Comparison of ENCODE assay signal across 26 mouse cellular contexts in genomic region chr1:119501881-119502280, GRCm38 (mm10). TPM values are rescaled to one million over a fixed set of nuclear protein-coding genes. Genes with fewer than 3 reads are reported as not detected.
DNase-seq lines count a peak whose midpoint lies in the region; ATAC-seq and TF ChIP-seq lines count a peak whose summit lies in the region.
"Had no signal": no experiment of that assay in that cellular context is flagged by ENCODE, and none has a peak within 500 bp of the region (broad histone marks: within the 10 kb centered on the region; RNA-seq: fewer than 3 reads in every experiment).

No protein-coding gene starts in this region.

- H3K4me3 ChIP-seq in heart, adult 2 months, result no peak overlapping the region
- H3K4me3 ChIP-seq in intestine, postnatal 0 days (ENCODE audit: low read depth, low read length), result no peak overlapping the region
- no peak overlapping the region for H3K4me3 ChIP-seq in intestine, embryonic 16.5 days (ENCODE audit: low read length)
- H3K4me3 ChIP-seq in G1E (ENCODE audit: low read depth, low read length), result peak overlapping the region; percentile 36; the same call in 1 of the 2 replicates
- no peak overlapping the region for H3K4me3 ChIP-seq in heart, embryonic 16.5 days (ENCODE audit: low read length)
- H3K4me3 ChIP-seq: forebrain, embryonic 10.5 days; hindbrain, embryonic 10.5 days; limb, embryonic 13.5 days; stomach, embryonic 15.5 days had no signal

- 24% methylated on average over 8 of the region's 8 CpGs for WGBS in heart, adult 2 months
- WGBS in intestine, postnatal 0 days, result 63% methylated on average over 8 of the region's 8 CpGs
- 70% methylated on average over 8 of the region's 8 CpGs for WGBS in intestine, embryonic 16.5 days
- WGBS in heart, embryonic 16.5 days, result 38% methylated on average over 8 of the region's 8 CpGs

- H3K9me3 ChIP-seq in intestine, postnatal 0 days (ENCODE audit: control insufficient read depth), result no peaks in the 10 kb centered on the region
- no peaks in the 10 kb centered on the region for H3K9me3 ChIP-seq in intestine, embryonic 16.5 days (ENCODE audit: control insufficient read depth, low read length)
- no peaks in the 10 kb centered on the region for H3K9me3 ChIP-seq in G1E (replicated peaks)
- H3K9me3 ChIP-seq in heart, embryonic 16.5 days (replicated peaks; ENCODE audit: control insufficient read depth, low read length), result 0 out of 2 replicates have a peak, but pooled peaks cover 3% of the 10 kb centered on the region
- H3K9me3 ChIP-seq: forebrain, embryonic 10.5 days; hindbrain, embryonic 10.5 days; stomach, embryonic 15.5 days had no signal

- no peak for TF ChIP-seq POLR2A in heart, adult 2 months (IDR thresholded peaks at IDR 0.05; ENCODE audit: insufficient read depth, low read depth, low read length)

- H3K27me3 ChIP-seq in heart, adult 2 months (ENCODE audit: control insufficient read depth, insufficient read depth, low read length), result no peaks in the 10 kb centered on the region
- no peaks in the 10 kb centered on the region for H3K27me3 ChIP-seq in intestine, postnatal 0 days (replicated peaks; ENCODE audit: control insufficient read depth, insufficient read depth, low read length)
- no peaks in the 10 kb centered on the region for H3K27me3 ChIP-seq in intestine, embryonic 16.5 days (replicated peaks; ENCODE audit: control insufficient read depth, insufficient read depth, low read length)
- peaks cover 11% of the 10 kb centered on the region; the same call in 1 of the 2 replicates for H3K27me3 ChIP-seq in G1E (ENCODE audit: insufficient read depth, low read length)
- H3K27me3 ChIP-seq in heart, embryonic 16.5 days (ENCODE audit: control insufficient read depth, insufficient read depth, low read length), result no peaks in the 10 kb centered on the region
- H3K27me3 ChIP-seq: limb, embryonic 13.5 days; Patski; stomach, embryonic 15.5 days had no signal

- H3K36me3 ChIP-seq in heart, adult 2 months (ENCODE audit: control insufficient read depth, insufficient read depth, low read length), result no peaks in the 10 kb centered on the region; the same call in 1 of the 2 replicates
- peaks cover 10% of the 10 kb centered on the region; the same call in 1 of the 2 replicates for H3K36me3 ChIP-seq in intestine, postnatal 0 days (ENCODE audit: control insufficient read depth, insufficient read depth)
- H3K36me3 ChIP-seq in intestine, embryonic 16.5 days (ENCODE audit: control insufficient read depth, insufficient read depth, low read length), result peaks cover 6% of the 10 kb centered on the region; the same call in 1 of the 2 replicates
- H3K36me3 ChIP-seq in G1E (replicated peaks), result peaks cover 47% of the 10 kb centered on the region
- peaks cover 8% of the 10 kb centered on the region for H3K36me3 ChIP-seq in heart, embryonic 16.5 days (ENCODE audit: control insufficient read depth, insufficient read depth)

- peak overlapping the region; percentile 13; the same call in 1 of the 2 replicates for H3K27ac ChIP-seq in heart, adult 2 months
- peak overlapping the region; percentile 15; the same call in 1 of the 2 replicates for H3K27ac ChIP-seq in intestine, postnatal 0 days (ENCODE audit: low read depth, low read length)
- no peak overlapping the region for H3K27ac ChIP-seq in intestine, embryonic 16.5 days (ENCODE audit: low read length)
- peak overlapping the region; percentile 75 for H3K27ac ChIP-seq in heart, embryonic 16.5 days (ENCODE audit: low read length)
- H3K27ac ChIP-seq: forebrain, embryonic 10.5 days; hindbrain, embryonic 10.5 days; hindbrain, postnatal 0 days; limb, embryonic 13.5 days; stomach, embryonic 15.5 days had no signal

- TF ChIP-seq CTCF in heart, adult 2 months (IDR thresholded peaks at IDR 0.05), result no peak
- no peak for TF ChIP-seq CTCF in intestine, postnatal 0 days (IDR thresholded peaks at IDR 0.05; ENCODE audit: low read depth)
- no peak for TF ChIP-seq CTCF in G1E (IDR thresholded peaks at IDR 0.05; ENCODE audit: low read depth, low read length)

- peaks cover 3% of the 10 kb centered on the region; the same call in 1 of the 2 replicates for H3K79me2 ChIP-seq in heart, adult 2 months (replicated peaks; ENCODE audit: control insufficient read depth, insufficient read depth, low read length)

- no peak overlapping the region for H3K9ac ChIP-seq in heart, adult 2 months (ENCODE audit: low read depth, low read length)
- H3K9ac ChIP-seq in intestine, postnatal 0 days (ENCODE audit: low read depth, low read length), result no peak overlapping the region
- H3K9ac ChIP-seq in intestine, embryonic 16.5 days (ENCODE audit: low read depth, low read length), result no peak overlapping the region
- no peak overlapping the region for H3K9ac ChIP-seq in heart, embryonic 16.5 days (ENCODE audit: low read length)
- H3K9ac ChIP-seq: limb, embryonic 13.5 days; stomach, embryonic 15.5 days had no signal

- no peak for TF ChIP-seq EP300 in heart, adult 2 months (IDR thresholded peaks at IDR 0.05; ENCODE audit: insufficient read depth, low read depth, low read length)

- peaks cover 32% of the 10 kb centered on the region for H3K4me1 ChIP-seq in heart, adult 2 months (ENCODE audit: control insufficient read depth, insufficient read depth, low read length)
- H3K4me1 ChIP-seq in intestine, postnatal 0 days (replicated peaks; ENCODE audit: control insufficient read depth, insufficient read depth, low read length), result 0 out of 2 replicates have a peak, but pooled peaks cover 15% of the 10 kb centered on the region
- H3K4me1 ChIP-seq in intestine, embryonic 16.5 days (ENCODE audit: control insufficient read depth, insufficient read depth, low read length), result peaks cover 35% of the 10 kb centered on the region
- H3K4me1 ChIP-seq in G1E (ENCODE audit: insufficient read depth, low read depth, low read length), result peaks cover 81% of the 10 kb centered on the region
- peaks cover 39% of the 10 kb centered on the region for H3K4me1 ChIP-seq in heart, embryonic 16.5 days (ENCODE audit: control insufficient read depth, insufficient read depth, low read length)

- no peak for DNase-seq in heart, adult 2 months
- no peak for DNase-seq in heart, adult 9 months (ENCODE audit: low spot score in 2 of 2)
- no peak for DNase-seq in G1E (ENCODE audit: low spot score)
- DNase-seq in left cerebral cortex, postnatal 4 days, result no peak
- DNase-seq in spleen, adult 18-20 months, result no peak
- DNase-seq: adrenal gland, postnatal 36 days; cerebellum, adult 11 months; cerebellum, adult 9-11 months; gastrocnemius, postnatal 36 days; kidney, adult 11 months; kidney, postnatal 4 days; right cerebral cortex, postnatal 4 days; thymus, adult 18-20 months; thymus, postnatal 4 days had no signal

- no peak for ATAC-seq in intestine, postnatal 0 days
- ATAC-seq in intestine, embryonic 16.5 days, result no peak
- ATAC-seq in G1E (ENCODE audit: extremely low read depth, insufficient number of reproducible peaks, low FRiP score, poor library complexity, severe bottlenecking), result no peak
- no peak for ATAC-seq in heart, embryonic 16.5 days (replicated peaks; ENCODE audit: extremely low read depth, insufficient read depth, low FRiP score)
- ATAC-seq: CD4-positive, CD25-positive, alpha-beta regulatory T cell, adult 4 months; forebrain, embryonic 16.5 days; hindbrain, postnatal 0 days; Patski had no signal

- H3K4me2 ChIP-seq in intestine, postnatal 0 days (replicated peaks; ENCODE audit: low read depth), result no peak overlapping the region
- H3K4me2 ChIP-seq in intestine, embryonic 16.5 days (ENCODE audit: low read depth, low read length), result no peak overlapping the region
- H3K4me2 ChIP-seq in heart, embryonic 16.5 days (ENCODE audit: low read depth, low read length), result peak overlapping the region; percentile 77; the same call in 1 of the 2 replicates
- H3K4me2 ChIP-seq: midbrain, embryonic 11.5 days had no signal

- intact Hi-C loops in heart, adult 2 months (cut with DNase I), result loop anchor here (10.0 kb wide), 1 partner anchor 333 kb away; the partner anchor contains the start of gene Ptpn4
- intact Hi-C loops in left cerebral cortex, postnatal 4 days (cut with DNase I), result no loop called here

RNA-seq across cellular contexts. Expression of gene Ralb, which starts 2.7 kb away (rescaled TPM):
- 10 to 100 TPM; 26.9 to 30.1 TPM for total RNA-seq in heart, adult 2 months (2021)
- 23.1 and 29.1 TPM in 2 replicates for polyA plus RNA-seq in heart, adult 2 months (2012; rRNA removed)
- polyA plus RNA-seq in intestine, postnatal 0 days (2015; fragmentation: Nextera tagmentation; extraction: Ambion mirVana), result 145 and 152 TPM in 2 replicates
- 203 and 218 TPM in 2 replicates for polyA plus RNA-seq in intestine, embryonic 16.5 days (2015; fragmentation: Nextera tagmentation; extraction: Ambion mirVana)
- total RNA-seq in G1E (2014; fragmentation: Nextera tagmentation) (37.4 and 39.9 TPM in 2 replicates), G1E (2017) (91.8 and 97.4 TPM in 2 replicates)
- polyA plus RNA-seq in G1E (2012), result 51.5 and 60.5 TPM in 2 replicates
- polyA plus RNA-seq in heart, embryonic 16.5 days (2015; fragmentation: Nextera tagmentation; extraction: Ambion mirVana), result 130 and 140 TPM in 2 replicates
- total RNA-seq in left cerebral cortex, postnatal 4 days (2021), result 10 to 100 TPM; 42.5 to 43.0 TPM

RNA-seq across cellular contexts. Expression of gene Tmem185b, which starts 24.1 kb away (rescaled TPM):
- total RNA-seq in heart, adult 2 months (2021), result 10 to 100 TPM; 14.8 to 15.8 TPM
- 14.2 and 15.1 TPM in 2 replicates for polyA plus RNA-seq in heart, adult 2 months (2012; rRNA removed)
- polyA plus RNA-seq in intestine, postnatal 0 days (2015; fragmentation: Nextera tagmentation; extraction: Ambion mirVana), result 21.6 and 25.1 TPM in 2 replicates
- polyA plus RNA-seq in intestine, embryonic 16.5 days (2015; fragmentation: Nextera tagmentation; extraction: Ambion mirVana), result 27.2 and 27.7 TPM in 2 replicates
- 17.5 and 27.7 TPM in 2 replicates for total RNA-seq in G1E (2014; fragmentation: Nextera tagmentation)
- 33.8 and 35.9 TPM in 2 replicates for total RNA-seq in G1E (2017)
- polyA plus RNA-seq in G1E (2012), result 58.0 and 72.1 TPM in 2 replicates
- polyA plus RNA-seq in heart, embryonic 16.5 days (2015; fragmentation: Nextera tagmentation; extraction: Ambion mirVana), result 24.7 and 25.8 TPM in 2 replicates
- 10 to 100 TPM; 14.1 to 15.3 TPM for total RNA-seq in left cerebral cortex, postnatal 4 days (2021)
